Mouse (Mus musculus) forebrain, embryonic 11.5 days (tissue): ENCODE results near the gene Pet117. TPM values are rescaled to one million over a fixed set of nuclear protein-coding genes. Genes with fewer than 3 reads are reported as not detected.

Experiments
- ATAC-seq: fragments of 200-750 bp; cut with Nextera tagmentation; replicated peaks from 2 replicates; pipeline ENCODE4 v1.8.0; 2017; ENCODE audit warnings: moderate TSS enrichment; ENCODE audit not compliant: low FRiP score
- DNase-seq: peaks from one replicate; pipeline ENCODE4 v3.0.0-alpha.2; 2017; ENCODE audit warnings: low spot score
- H3K27ac ChIP-seq: fragments of 300-500 bp; sonication (generic); 2 replicates; pipeline ENCODE4 v1.5.1; 2014; ENCODE audit warnings: low read depth, low read length
- H3K27me3 ChIP-seq: fragments of 300-500 bp; sonication (generic); 2 replicates; pipeline ENCODE4 v1.6.1; 2014; ENCODE audit warnings: mild to moderate bottlenecking, low read length, mixed read lengths; ENCODE audit not compliant: control insufficient read depth, insufficient read depth
- H3K36me3 ChIP-seq: fragments of 300-500 bp; sonication (generic); 2 replicates; pipeline ENCODE4 v1.6.1; 2014; ENCODE audit warnings: mild to moderate bottlenecking, low read length, moderate library complexity, mixed read lengths; ENCODE audit not compliant: control insufficient read depth, insufficient read depth
- H3K4me1 ChIP-seq: fragments of 300-500 bp; sonication (generic); replicated peaks from 2 replicates; pipeline ENCODE4 v1.6.1; 2014; ENCODE audit warnings: low read length, mixed read lengths; ENCODE audit not compliant: control insufficient read depth, insufficient read depth
- H3K4me2 ChIP-seq: fragments of 300-500 bp; sonication (generic); 2 replicates; pipeline ENCODE4 v1.6.1; 2014; ENCODE audit warnings: low read depth, mild to moderate bottlenecking, low read length, moderate library complexity, mixed read lengths; ENCODE audit not compliant: severe bottlenecking
- H3K4me3 ChIP-seq: fragments of 300-500 bp; sonication (generic); 2 replicates; pipeline ENCODE4 v1.5.1; 2014; ENCODE audit warnings: low read depth, low read length
- H3K9ac ChIP-seq: fragments of 300-500 bp; sonication (generic); 2 replicates; pipeline ENCODE4 v1.6.1; 2014; ENCODE audit warnings: low read length
- H3K9me3 ChIP-seq: fragments of 300-500 bp; sonication (generic); 2 replicates; pipeline ENCODE4 v1.6.1; 2016; ENCODE audit warnings: low read length, mixed read lengths; ENCODE audit not compliant: control insufficient read depth
- WGBS: fragments of 180-500 bp; shearing (Covaris S2); extraction: QIAGEN DNeasy Blood & Tissue Kit; methylation state at CpG from one replicate; pipeline ENCODE4 v1.1.7; 2014; 5-methylcytosine and 5-hydroxymethylcytosine counted together
- polyA plus RNA-seq: library from polyadenylated mRNA; unstranded; fragments of >200 nt; fragmentation: Nextera tagmentation; extraction: Ambion mirVana; gene quantifications from 2 replicates; pipeline ENCODE4 v1.2.1, GENCODE M21; 2014

Pet117 gene
- polyA plus RNA-seq, 1 experiment from 2014 or later = not detected

DNA sequence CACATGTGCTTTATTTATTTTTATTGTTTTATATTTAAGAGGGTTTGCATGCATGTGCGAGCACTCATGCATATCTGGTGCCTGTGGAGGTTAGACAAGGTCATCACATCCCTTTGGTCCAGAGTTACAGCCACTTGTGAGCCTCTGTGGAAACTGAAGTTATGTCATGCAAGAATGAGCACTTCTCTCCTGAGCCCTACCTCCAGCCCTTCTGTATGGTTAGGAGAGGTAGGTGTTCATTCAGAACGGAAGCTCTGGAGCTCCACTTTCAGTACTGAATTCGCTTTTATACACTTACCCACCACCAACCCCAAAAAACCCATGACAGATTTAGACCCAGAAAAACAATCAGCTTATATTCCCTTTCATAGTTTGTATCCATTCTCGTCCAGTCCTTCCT, 2.8 kb downstream of the Pet117 start:
- Histone ChIP-seq H3K4me3 (no peak overlapping the region), H3K9ac (no peak overlapping the region), H3K4me2 (no peak overlapping the region), H3K4me1 (no peaks in the 10 kb centered on the region), H3K36me3 (no peaks in the 10 kb centered on the region; the same call in 1 of the 2 replicates), H3K27ac (no peak overlapping the region), H3K27me3 (no peaks in the 10 kb centered on the region), H3K9me3 (no peaks in the 10 kb centered on the region)
- no peak for DNase-seq
- 91% methylated on average over 4 of the region's 4 CpGs for WGBS
- ATAC-seq = no peak

GRCm38 (mm10) chr2:144373063-144373462, 4.3 kb downstream of the Pet117 start:
- H3K36me3 ChIP-seq = no peaks in the 10 kb centered on the region; the same call in 1 of the 2 replicates
- no peaks in the 10 kb centered on the region for H3K27me3 ChIP-seq

DNA sequence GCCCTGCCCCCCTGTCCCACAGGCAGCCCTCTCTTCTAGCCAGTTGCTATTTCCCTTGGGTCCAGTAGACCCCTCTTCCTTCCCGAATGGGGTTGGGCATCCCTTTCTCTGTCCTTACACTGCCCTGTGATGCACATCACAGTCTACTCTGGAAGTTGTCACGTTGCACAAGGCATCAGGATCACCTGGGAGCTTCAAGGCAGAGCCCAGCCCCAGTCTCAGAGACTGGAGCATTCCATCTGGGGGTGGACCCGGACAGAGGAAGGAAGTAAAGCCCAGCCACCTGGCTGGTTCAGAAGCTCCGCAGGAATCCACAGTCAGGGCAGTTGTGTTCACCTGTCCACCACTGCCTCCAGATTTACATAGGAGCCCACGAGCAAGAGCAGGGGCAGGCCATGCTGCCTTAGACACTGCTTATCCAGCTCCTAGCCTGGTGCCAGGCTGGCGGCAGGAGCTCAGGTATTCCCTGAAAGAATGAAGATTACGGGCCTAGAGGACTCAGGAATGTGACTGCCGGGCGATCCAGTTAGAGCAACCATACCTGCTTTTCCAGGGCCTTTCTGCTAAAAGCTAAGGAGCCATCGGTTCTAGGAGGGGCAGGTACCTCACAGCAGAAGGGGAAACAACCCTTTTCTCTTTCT, 6.4 kb downstream of the Pet117 start:
- Histone ChIP-seq H3K9ac (no peak overlapping the region), H3K36me3 (peaks cover 3% of the 10 kb centered on the region; the same call in 1 of the 2 replicates), H3K4me1 (no peaks in the 10 kb centered on the region), H3K4me2 (no peak overlapping the region), H3K27ac (no peak overlapping the region), H3K27me3 (no peaks in the 10 kb centered on the region), H3K9me3 (no peaks in the 10 kb centered on the region), H3K4me3 (no peak overlapping the region)
- DNase-seq (no peak), ATAC-seq (no peak)
- WGBS = 95% methylated on average over 10 of the region's 10 CpGs

More at GRCm38 (mm10) chr2:144373063-144373462, 4.3 kb downstream of the Pet117 start:
- H3K4me1 ChIP-seq = no peaks in the 10 kb centered on the region
- no peak for ATAC-seq
- no peak for DNase-seq
- no peak overlapping the region for H3K9ac ChIP-seq
- H3K9me3 ChIP-seq = no peaks in the 10 kb centered on the region
- 94% methylated on average over 9 of the region's 9 CpGs for WGBS
- no peak overlapping the region for H3K4me3 ChIP-seq
- H3K27ac ChIP-seq = no peak overlapping the region
- H3K4me2 ChIP-seq = no peak overlapping the region

DNA sequence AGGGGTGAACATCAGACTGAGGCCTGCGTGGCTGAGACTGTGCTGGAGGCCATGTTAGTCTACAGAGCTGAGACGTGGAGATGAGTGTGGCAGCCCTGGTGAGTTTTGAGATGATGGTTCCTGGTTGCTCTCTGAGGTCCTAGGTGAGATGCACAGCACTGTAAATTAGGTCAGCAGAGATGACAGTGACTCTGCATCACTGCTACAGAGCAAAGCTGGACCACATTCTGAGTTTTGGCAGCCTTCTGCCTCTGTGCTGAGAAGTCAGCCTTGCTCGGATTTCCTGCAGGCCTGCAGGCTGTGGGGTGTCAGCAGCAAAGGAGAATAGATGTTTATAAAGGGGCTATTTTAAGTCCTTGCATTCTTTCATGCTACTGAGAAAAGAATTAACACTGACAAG, 12.5 kb downstream of the Pet117 start:
- Histone ChIP-seq H3K4me1 (no peaks in the 10 kb centered on the region), H3K4me3 (no peak overlapping the region), H3K27me3 (no peaks in the 10 kb centered on the region), H3K9ac (no peak overlapping the region), H3K9me3 (no peaks in the 10 kb centered on the region), H3K27ac (no peak overlapping the region), H3K36me3 (peaks cover 9% of the 10 kb centered on the region), H3K4me2 (no peak overlapping the region)
- 89% methylated on average over 3 of the region's 3 CpGs for WGBS
- ATAC-seq (no peak), DNase-seq (no peak)

GRCm38 (mm10) chr2:144381741-144382140, 12.9 kb downstream of the Pet117 start:
- no peak overlapping the region for H3K9ac ChIP-seq
- no peaks in the 10 kb centered on the region for H3K9me3 ChIP-seq
- H3K27ac ChIP-seq = no peak overlapping the region
- no peaks in the 10 kb centered on the region for H3K4me1 ChIP-seq
- no peak for ATAC-seq
- H3K27me3 ChIP-seq = no peaks in the 10 kb centered on the region
- 92% methylated on average over 4 of the region's 4 CpGs for WGBS
- peaks cover 9% of the 10 kb centered on the region for H3K36me3 ChIP-seq
- DNase-seq = no peak
- H3K4me2 ChIP-seq = no peak overlapping the region
- no peak overlapping the region for H3K4me3 ChIP-seq

GRCm38 (mm10) chr2:144382624-144383138, 13.9 kb downstream of the Pet117 start:
- H3K27me3 ChIP-seq = no peaks in the 10 kb centered on the region
- no peaks in the 10 kb centered on the region for H3K4me1 ChIP-seq
- H3K9me3 ChIP-seq = no peaks in the 10 kb centered on the region
- no peak overlapping the region for H3K27ac ChIP-seq
- no peak overlapping the region for H3K4me3 ChIP-seq
- peaks cover 9% of the 10 kb centered on the region for H3K36me3 ChIP-seq
- no peak overlapping the region for H3K9ac ChIP-seq
- WGBS = 81% methylated on average over 7 of the region's 7 CpGs
- DNase-seq (no peak), ATAC-seq (no peak)
- no peak overlapping the region for H3K4me2 ChIP-seq

- peaks cover 23% of the 10 kb centered on the region for H3K36me3 ChIP-seq
- H3K4me1 ChIP-seq = no peaks in the 10 kb centered on the region
- no peak overlapping the region for H3K4me2 ChIP-seq
- ATAC-seq (no peak), DNase-seq (no peak)
- H3K4me3 ChIP-seq = no peak overlapping the region
- H3K27me3 ChIP-seq = no peaks in the 10 kb centered on the region
- H3K9ac ChIP-seq = no peak overlapping the region
- 70% methylated on average over 2 of the region's 2 CpGs for WGBS
- H3K27ac ChIP-seq = no peak overlapping the region
- no peaks in the 10 kb centered on the region; the same call in 1 of the 2 replicates for H3K9me3 ChIP-seq
These were observed 17.5 kb downstream of the Pet117 start for GRCm38 (mm10) chr2:144386296-144386695.

DNA sequence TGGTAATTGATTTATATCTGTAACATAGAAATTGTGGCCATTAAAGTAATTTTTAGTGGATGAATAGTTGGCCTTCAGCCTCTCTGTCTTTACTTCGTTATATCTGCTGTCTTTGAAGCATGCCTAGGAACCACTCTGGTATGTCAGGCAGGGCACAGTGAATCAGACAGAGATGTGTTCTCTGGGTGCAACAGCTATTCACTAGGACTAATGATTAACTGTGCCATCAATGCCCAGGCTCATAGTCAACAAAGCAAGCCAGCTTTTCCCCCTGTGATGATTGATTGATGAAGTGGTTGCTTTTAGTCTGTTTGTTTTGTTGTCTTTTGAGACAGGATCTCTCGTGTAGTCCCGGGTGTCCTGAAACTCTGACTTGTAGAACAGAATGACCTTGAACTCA, 19.6 kb downstream of the Pet117 start:
- 87% methylated on average over 3 of the region's 3 CpGs for WGBS
- no peak for ATAC-seq
- Histone ChIP-seq H3K9me3 (no peaks in the 10 kb centered on the region; the same call in 1 of the 2 replicates), H3K4me3 (no peak overlapping the region), H3K9ac (no peak overlapping the region), H3K4me2 (no peak overlapping the region), H3K27ac (no peak overlapping the region), H3K4me1 (no peaks in the 10 kb centered on the region), H3K27me3 (no peaks in the 10 kb centered on the region), H3K36me3 (peaks cover 23% of the 10 kb centered on the region)
- no peak for DNase-seq

DNA sequence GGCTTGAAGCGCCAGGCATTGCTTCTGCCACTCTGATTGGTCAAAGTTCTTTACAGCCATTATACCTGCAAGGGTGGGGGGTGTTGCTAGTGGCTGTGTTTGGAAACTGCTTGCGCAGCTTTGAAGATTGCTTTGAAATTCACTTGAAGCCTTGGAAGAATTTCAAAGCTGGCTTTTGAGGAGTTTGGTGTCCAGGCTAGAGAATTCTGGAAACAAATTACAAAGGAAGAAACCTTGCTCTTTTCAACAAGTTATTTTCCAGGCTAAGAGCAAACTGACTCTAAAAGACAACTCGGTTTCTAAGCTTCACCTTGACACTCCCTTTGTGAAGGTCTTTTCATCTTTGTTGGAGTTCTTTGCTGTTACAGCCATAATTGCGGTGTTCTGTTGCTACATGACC, 30.7 kb downstream of the Pet117 start:
- no peak for ATAC-seq
- WGBS = 95% methylated on average over 4 of the region's 4 CpGs
- Histone ChIP-seq H3K27ac (no peak overlapping the region), H3K9ac (no peak overlapping the region), H3K36me3 (peaks cover 14% of the 10 kb centered on the region; the same call in 1 of the 2 replicates), H3K4me2 (no peak overlapping the region), H3K9me3 (no peaks in the 10 kb centered on the region), H3K4me3 (no peak overlapping the region), H3K4me1 (no peaks in the 10 kb centered on the region), H3K27me3 (no peaks in the 10 kb centered on the region)
- DNase-seq = no peak
